Mouse (Mus musculus) liver, postnatal 0 days (tissue): ENCODE measurements around the gene Nr1i3.

Experiments used
- CTCF ChIP-seq: sonication (generic); IDR thresholded peaks from 2 replicates; pipeline ENCODE4 v1.5.1; 2016; ENCODE audit warnings: antibody characterized with exemption, low read depth
- EP300 ChIP-seq: IDR thresholded peaks from 2 replicates; pipeline ENCODE4 v1.6.1; 2016; ENCODE audit warnings: antibody characterized with exemption, low read depth, mild to moderate bottlenecking

DNA sequence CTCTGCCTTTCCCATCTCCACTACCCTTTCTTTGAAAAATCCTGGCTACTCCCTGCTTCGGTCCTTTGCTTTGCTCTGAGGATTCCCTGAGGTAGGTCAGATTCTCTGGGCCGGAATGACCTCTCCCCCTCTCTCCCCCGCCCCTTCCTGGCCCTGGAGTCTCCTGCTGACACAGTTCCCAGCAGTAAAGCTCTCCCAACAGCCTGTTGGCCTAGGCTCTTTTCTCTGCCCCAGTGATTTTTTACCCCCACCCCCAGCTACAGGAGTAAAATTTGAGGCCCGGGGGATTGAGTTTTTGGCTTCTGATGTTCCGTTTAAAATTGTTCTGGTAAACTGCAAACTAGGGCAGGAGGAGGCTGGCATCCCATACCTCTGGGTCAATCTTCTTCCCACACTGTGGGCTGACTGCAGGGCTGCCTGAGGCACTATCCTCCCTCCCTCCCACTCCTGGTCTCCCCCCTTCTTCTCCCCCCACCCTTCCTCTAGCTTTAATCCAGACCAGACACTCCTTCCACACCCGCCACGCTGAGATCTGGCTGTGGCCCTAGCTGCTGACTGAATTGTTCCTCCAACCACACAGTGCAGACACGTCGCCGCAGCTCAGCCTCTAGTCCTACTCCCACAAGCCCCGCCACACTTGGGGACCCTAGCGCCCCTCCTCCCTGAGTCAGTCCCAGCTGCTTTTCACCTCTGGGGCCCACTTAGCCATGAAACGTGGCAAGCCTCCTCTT lies 38.0 kb downstream of the Nr1i3 start:
- TF ChIP-seq EP300 = no peak
- TF ChIP-seq CTCF = no peak
